Mouse (Mus musculus) intestine, embryonic 14.5 days (tissue): ENCODE measurements around the gene Cdc40. TPM values are rescaled to one million over a fixed set of nuclear protein-coding genes. Genes with fewer than 3 reads are reported as not detected.

Source experiments
- ATAC-seq: fragments of 200-750 bp; cut with Nextera tagmentation; replicated peaks from 2 replicates; pipeline ENCODE4 v1.8.0; 2017; ENCODE audit warnings: low read depth, moderate number of reproducible peaks, moderate TSS enrichment, moderate library complexity; ENCODE audit not compliant: low FRiP score, low TSS enrichment
- DNase-seq: peaks from one replicate; pipeline ENCODE4 v3.0.0-alpha.2; 2018; ENCODE audit warnings: low spot score
- H3K27ac ChIP-seq: fragments of 300-500 bp; sonication (generic); 2 replicates; pipeline ENCODE4 v1.5.1; 2014; ENCODE audit warnings: low read depth, mild to moderate bottlenecking, control low read depth
- H3K27me3 ChIP-seq: fragments of 300-500 bp; sonication (generic); replicated peaks from 2 replicates; pipeline ENCODE4 v1.6.1; 2014; ENCODE audit warnings: low read length, control low read depth; ENCODE audit not compliant: control insufficient read depth, insufficient read depth
- H3K36me3 ChIP-seq: fragments of 300-500 bp; sonication (generic); 2 replicates; pipeline ENCODE4 v1.6.1; 2014; ENCODE audit warnings: low read length, control low read depth; ENCODE audit not compliant: control insufficient read depth, insufficient read depth
- H3K4me1 ChIP-seq: fragments of 300-500 bp; sonication (generic); replicated peaks from 2 replicates; pipeline ENCODE4 v1.6.1; 2014; ENCODE audit warnings: low read length, control low read depth, mixed read lengths; ENCODE audit not compliant: control insufficient read depth, insufficient read depth
- H3K4me2 ChIP-seq: fragments of 300-500 bp; sonication (generic); 2 replicates; pipeline ENCODE4 v1.6.1; 2014; ENCODE audit warnings: low read length
- H3K4me3 ChIP-seq: fragments of 300-500 bp; sonication (generic); 2 replicates; pipeline ENCODE4 v1.5.1; 2014; ENCODE audit warnings: low read depth, low read length, control low read depth, mixed read lengths
- H3K9ac ChIP-seq: fragments of 300-500 bp; sonication (generic); 2 replicates; pipeline ENCODE4 v1.6.1; 2014; ENCODE audit warnings: mild to moderate bottlenecking, low read length
- H3K9me3 ChIP-seq: fragments of 300-500 bp; sonication (generic); 2 replicates; pipeline ENCODE4 v1.6.1; 2016; ENCODE audit warnings: low read length, control low read depth; ENCODE audit not compliant: control insufficient read depth
- WGBS: fragments of 180-500 bp; shearing (Covaris S2); extraction: QIAGEN DNeasy Blood & Tissue Kit; methylation state at CpG from one replicate; pipeline ENCODE4 v1.1.7; 2014; 5-methylcytosine and 5-hydroxymethylcytosine counted together
- polyA plus RNA-seq: library from polyadenylated mRNA; unstranded; fragments of >200 nt; fragmentation: Nextera tagmentation; extraction: Ambion mirVana; gene quantifications from 2 replicates; pipeline ENCODE4 v1.2.1, GENCODE M21; 2014

The Cdc40 gene
- polyA plus RNA-seq, 1 experiment from 2014 or later = 32.0 TPM

DNA sequence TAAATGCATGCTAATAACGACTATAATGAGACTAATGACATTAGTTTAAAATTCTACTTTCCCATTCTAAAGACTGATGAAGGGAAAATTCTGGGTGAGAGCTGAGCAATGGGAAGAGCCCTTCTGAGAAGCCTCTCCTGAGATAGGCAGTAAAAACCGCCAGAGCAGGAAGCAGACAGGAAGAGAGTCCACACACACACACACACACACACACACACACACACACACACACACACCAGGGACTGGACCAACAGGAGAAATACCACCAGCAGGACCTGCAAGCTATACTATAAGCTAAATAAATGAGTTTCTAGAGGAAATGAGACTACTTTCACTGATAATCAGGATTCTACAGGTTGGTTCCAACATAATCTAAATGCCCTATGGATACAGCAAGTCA lies 27.5 kb downstream of the Cdc40 start:
- H3K9ac ChIP-seq = no peak overlapping the region
- H3K4me2 ChIP-seq = no peak overlapping the region
- no peaks in the 10 kb centered on the region for H3K9me3 ChIP-seq
- WGBS = 53% methylated on average over 2 of the region's 2 CpGs
- H3K4me3 ChIP-seq = no peak overlapping the region
- H3K27ac ChIP-seq = no peak overlapping the region
- no peak for ATAC-seq
- DNase-seq = no peak
- H3K4me1 ChIP-seq = no peaks in the 10 kb centered on the region
- 0 out of 2 replicates have a peak, but pooled peaks cover 4% of the 10 kb centered on the region for H3K36me3 ChIP-seq
- H3K27me3 ChIP-seq = no peaks in the 10 kb centered on the region

DNA sequence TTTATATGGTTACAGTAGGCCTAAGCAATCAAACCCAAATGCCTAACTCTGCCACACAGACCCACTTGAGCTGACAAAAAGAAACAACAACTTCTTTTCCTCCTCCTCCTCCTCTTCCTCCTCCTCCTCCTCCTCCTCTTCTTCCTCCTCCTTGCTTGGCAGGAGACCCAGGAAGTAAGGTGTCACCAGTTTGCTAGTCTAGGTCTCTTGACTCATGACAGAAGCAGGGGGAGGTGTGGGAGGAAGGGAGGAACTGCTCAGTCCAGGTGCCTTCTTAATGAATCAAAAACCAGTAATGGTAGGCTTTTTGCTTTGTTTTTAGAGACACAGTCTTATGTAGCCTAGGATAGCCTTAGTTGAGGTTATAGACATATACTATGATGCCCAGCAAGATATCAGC lies 32.0 kb downstream of the Cdc40 start:
- no peak for DNase-seq
- no peak for ATAC-seq
- Histone ChIP-seq H3K4me3 (no peak overlapping the region), H3K4me2 (no peak overlapping the region), H3K4me1 (no peaks in the 10 kb centered on the region), H3K9ac (no peak overlapping the region), H3K36me3 (peaks cover 33% of the 10 kb centered on the region), H3K9me3 (no peaks in the 10 kb centered on the region), H3K27me3 (no peaks in the 10 kb centered on the region), H3K27ac (no peak overlapping the region)

DNA sequence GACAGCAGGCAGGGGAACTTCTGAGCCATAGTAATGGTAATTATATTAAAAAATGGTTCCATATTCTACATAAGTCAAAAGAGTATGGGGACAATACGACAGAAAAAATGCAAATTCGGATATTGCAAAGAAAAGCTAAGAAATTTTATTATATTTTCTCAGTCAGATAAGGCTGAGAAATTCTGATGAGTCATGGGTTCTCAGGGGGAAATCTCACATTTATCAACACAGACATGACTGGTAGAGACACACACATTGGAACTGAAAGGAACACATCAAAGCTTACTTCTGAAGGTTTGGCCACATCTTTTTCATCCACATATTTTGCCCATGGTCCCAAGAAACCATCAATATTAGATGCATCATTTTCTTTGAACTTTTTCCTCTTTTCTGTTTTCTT lies 32.5 kb downstream of the Cdc40 start:
- no peak overlapping the region for H3K27ac ChIP-seq
- H3K4me1 ChIP-seq = no peaks in the 10 kb centered on the region
- no peaks in the 10 kb centered on the region for H3K27me3 ChIP-seq
- ATAC-seq (no peak), DNase-seq (no peak)
- H3K4me3 ChIP-seq = no peak overlapping the region
- H3K9ac ChIP-seq = no peak overlapping the region
- no peaks in the 10 kb centered on the region for H3K9me3 ChIP-seq
- 94% methylated on average over 2 of the region's 2 CpGs for WGBS
- H3K4me2 ChIP-seq = no peak overlapping the region
- peaks cover 34% of the 10 kb centered on the region for H3K36me3 ChIP-seq

DNA sequence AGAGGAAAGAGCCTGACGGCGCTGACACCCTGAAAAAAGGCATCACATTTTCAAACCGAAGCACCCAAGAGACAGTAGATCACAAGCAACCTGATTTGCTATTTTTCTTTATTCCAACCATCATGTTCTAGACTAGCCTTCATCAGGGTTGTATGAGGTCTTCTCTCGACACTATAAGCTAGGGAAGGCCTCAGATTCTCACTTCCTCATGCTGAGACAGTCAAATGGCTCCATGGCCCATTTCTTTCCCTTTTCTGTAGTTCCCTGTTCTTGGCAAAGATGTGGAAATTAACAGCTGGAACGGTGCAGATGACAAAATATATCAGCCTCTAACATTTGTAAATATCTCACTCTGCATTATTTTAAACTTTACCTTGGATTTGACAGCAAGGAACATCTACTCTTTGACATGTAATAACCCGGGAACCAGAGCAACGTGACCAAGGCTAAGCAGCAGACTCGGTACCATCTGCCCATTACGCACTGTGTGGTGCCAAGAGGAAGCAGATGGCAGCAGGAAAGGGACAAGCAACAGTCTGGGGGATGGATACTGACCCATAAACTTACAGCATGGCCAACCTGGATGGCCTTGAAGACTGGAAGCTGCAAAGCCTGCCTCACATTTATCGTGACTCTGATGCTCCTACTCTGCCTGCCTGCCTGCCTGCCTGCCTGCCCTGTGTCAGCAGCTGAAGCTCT lies 35.8 kb downstream of the Cdc40 start:
- H3K27me3 ChIP-seq = no peaks in the 10 kb centered on the region
- no peak for DNase-seq
- no peak overlapping the region for H3K4me3 ChIP-seq
- H3K4me1 ChIP-seq = no peaks in the 10 kb centered on the region
- WGBS = 90% methylated on average over 10 of the region's 10 CpGs
- ATAC-seq = no peak
- no peak overlapping the region for H3K4me2 ChIP-seq
- H3K27ac ChIP-seq = no peak overlapping the region
- H3K36me3 ChIP-seq = peaks cover 64% of the 10 kb centered on the region
- no peak overlapping the region for H3K9ac ChIP-seq
- no peaks in the 10 kb centered on the region for H3K9me3 ChIP-seq

DNA sequence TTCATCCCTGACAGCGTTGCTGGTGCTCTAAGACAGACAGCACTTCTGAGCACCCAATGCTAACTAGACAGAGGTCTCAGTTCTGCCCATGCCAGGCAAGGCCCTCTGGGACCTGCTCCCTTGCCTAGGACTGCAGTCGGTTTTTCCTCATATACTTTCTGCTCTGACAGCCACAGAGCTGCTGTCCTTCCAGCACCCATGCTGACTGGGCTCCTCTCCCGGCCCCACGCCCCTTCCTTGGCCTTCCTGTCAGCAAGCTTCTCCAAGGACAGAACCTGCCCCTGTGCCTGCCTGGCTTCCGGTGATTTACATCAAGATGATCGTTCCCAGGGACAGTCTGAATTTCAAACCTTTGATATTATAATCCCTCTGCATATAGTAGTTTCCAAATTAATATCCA lies 37.5 kb downstream of the Cdc40 start:
- 78% methylated on average over 6 of the region's 6 CpGs for WGBS
- no peak for ATAC-seq
- H3K36me3 ChIP-seq = peaks cover 81% of the 10 kb centered on the region
- no peak overlapping the region for H3K9ac ChIP-seq
- DNase-seq = no peak
- no peak overlapping the region for H3K27ac ChIP-seq
- H3K4me2 ChIP-seq = no peak overlapping the region
- no peaks in the 10 kb centered on the region for H3K27me3 ChIP-seq
- H3K9me3 ChIP-seq = no peaks in the 10 kb centered on the region
- H3K4me1 ChIP-seq = no peaks in the 10 kb centered on the region
- H3K4me3 ChIP-seq = no peak overlapping the region

DNA sequence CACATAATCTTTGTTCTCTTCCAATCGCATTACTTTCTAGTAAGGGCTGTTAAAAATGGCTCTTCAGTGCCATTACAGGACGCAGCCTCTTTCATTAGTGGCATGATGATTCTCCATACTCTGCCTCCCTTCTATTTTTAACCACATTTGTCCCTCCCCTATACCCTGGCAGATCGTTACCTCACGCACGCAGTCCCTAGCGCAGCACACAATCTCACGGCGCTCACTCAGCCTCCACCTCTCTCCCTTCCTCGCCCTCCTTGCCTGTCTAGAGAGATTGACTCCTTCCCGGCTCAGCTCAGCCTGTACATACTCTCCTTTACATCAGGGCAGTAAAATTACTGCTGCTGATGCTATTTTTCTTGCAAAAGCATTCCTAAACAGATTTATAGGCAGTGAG lies 38.6 kb downstream of the Cdc40 start:
- Histone ChIP-seq H3K36me3 (peaks cover 89% of the 10 kb centered on the region), H3K27me3 (no peaks in the 10 kb centered on the region), H3K27ac (no peak overlapping the region), H3K9me3 (no peaks in the 10 kb centered on the region), H3K4me3 (no peak overlapping the region), H3K9ac (no peak overlapping the region), H3K4me1 (no peaks in the 10 kb centered on the region), H3K4me2 (no peak overlapping the region)
- ATAC-seq (no peak), DNase-seq (no peak)
- 56% methylated on average over 10 of the region's 10 CpGs for WGBS

DNA sequence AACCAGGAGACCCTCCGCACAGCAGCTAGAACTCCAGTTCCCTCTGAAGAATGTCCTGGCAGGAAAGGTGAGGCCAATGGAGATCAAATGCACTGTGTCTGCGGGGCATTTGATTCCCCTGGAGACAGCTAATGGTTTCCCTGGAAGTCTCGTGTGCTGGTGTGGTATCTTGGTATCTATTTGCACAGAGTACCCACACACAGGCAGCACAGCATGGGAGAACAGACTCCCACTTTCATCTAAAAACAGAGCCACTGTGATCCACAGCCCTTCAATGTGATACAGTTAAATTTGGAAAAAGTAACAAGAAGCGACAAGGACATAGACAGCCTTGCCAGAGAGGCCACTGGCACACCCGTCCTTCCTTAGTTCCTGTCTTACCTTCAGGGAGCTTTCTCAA lies 39.3 kb downstream of the Cdc40 start:
- no peak overlapping the region for H3K27ac ChIP-seq
- no peak for ATAC-seq
- no peaks in the 10 kb centered on the region for H3K9me3 ChIP-seq
- H3K27me3 ChIP-seq = no peaks in the 10 kb centered on the region
- H3K36me3 ChIP-seq = peaks cover 84% of the 10 kb centered on the region
- no peak overlapping the region for H3K9ac ChIP-seq
- no peaks in the 10 kb centered on the region for H3K4me1 ChIP-seq
- no peak overlapping the region for H3K4me3 ChIP-seq
- H3K4me2 ChIP-seq = no peak overlapping the region
- WGBS = 78% methylated on average over 5 of the region's 5 CpGs
- DNase-seq = no peak

DNA sequence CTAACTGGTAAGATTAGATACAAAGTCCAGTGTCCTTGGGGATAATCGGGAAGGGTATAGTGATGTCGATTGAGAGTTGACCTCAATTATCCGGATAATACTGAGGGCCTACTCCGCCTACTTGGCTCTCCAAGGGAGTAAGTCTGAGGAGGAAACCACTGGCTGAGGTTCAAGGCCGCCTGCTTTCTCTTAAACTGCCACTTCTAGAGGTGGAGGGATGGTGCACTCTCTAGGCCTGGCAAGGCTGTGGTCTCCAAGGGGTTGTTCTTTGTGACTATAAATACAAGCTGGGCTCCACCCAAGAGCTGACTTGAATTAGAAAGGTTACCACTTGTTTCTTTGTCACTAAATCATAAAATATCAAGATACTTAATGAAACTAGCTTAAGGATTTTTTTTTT lies 43.0 kb downstream of the Cdc40 start:
- no peak for ATAC-seq
- Histone ChIP-seq H3K9ac (no peak overlapping the region), H3K36me3 (peaks cover 77% of the 10 kb centered on the region), H3K27ac (no peak overlapping the region), H3K27me3 (no peaks in the 10 kb centered on the region), H3K4me1 (no peaks in the 10 kb centered on the region), H3K4me3 (no peak overlapping the region), H3K9me3 (no peaks in the 10 kb centered on the region), H3K4me2 (no peak overlapping the region)
- WGBS = 91% methylated on average over 5 of the region's 5 CpGs
- DNase-seq = no peak

DNA sequence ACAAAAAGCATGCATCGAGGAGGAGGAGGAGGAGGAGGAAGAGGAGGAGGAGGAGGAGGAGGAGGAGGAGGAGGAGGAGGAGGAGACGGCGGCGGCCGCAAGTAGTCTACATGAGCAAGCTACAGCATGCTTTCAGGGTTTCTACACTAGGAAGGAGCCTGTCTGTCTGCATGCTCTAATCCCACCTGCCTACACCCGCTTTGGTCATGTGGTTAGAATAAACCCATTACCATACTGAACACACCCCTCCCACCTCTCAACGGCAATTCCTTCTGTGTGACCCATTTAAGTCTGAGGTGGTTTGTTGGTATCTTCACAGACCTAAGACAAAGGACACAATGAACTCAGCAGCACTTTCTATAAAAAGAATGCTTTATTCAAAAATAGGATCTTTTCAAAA lies 51.8 kb downstream of the Cdc40 start:
- no peak for ATAC-seq
- no peaks in the 10 kb centered on the region for H3K9me3 ChIP-seq
- 87% methylated on average over 7 of the region's 7 CpGs for WGBS
- H3K27ac ChIP-seq = no peak overlapping the region
- DNase-seq = no peak
- no peak overlapping the region for H3K4me2 ChIP-seq
- H3K4me3 ChIP-seq = no peak overlapping the region
- no peaks in the 10 kb centered on the region for H3K27me3 ChIP-seq
- no peaks in the 10 kb centered on the region for H3K4me1 ChIP-seq
- peaks cover 33% of the 10 kb centered on the region for H3K36me3 ChIP-seq
- H3K9ac ChIP-seq = no peak overlapping the region
